Mouse (Mus musculus): ENCODE results near the gene Gngt2. TPM values are rescaled to one million over a fixed set of nuclear protein-coding genes. Genes with fewer than 3 reads are reported as not detected.

Gngt2 gene
- polyA plus RNA-seq, 1 experiment from 2014 or later: 15.0 TPM

GRCm38 (mm10) chr11:95833631-95834142, 3.3 kb upstream of the Gngt2 start:
- Histone ChIP-seq H3K27me3 (replicated peaks; ENCODE audit: control insufficient read depth, insufficient read depth, low read length) (peaks cover 80% of the 10 kb centered on the region), H3K4me1 (ENCODE audit: control insufficient read depth, insufficient read depth, low read length) (peaks cover 17% of the 10 kb centered on the region), H3K36me3 (ENCODE audit: control insufficient read depth, insufficient read depth, low read length) (no peaks in the 10 kb centered on the region), H3K27ac (replicated peaks; ENCODE audit: low read depth, low read length) (no peak overlapping the region), H3K4me2 (ENCODE audit: low read depth, low read length) (peak overlapping the region; percentile 17; the same call in 1 of the 2 replicates), H3K4me3 (ENCODE audit: low read depth, low read length) (no peak overlapping the region), H3K9ac (ENCODE audit: low read depth, low read length) (no peak overlapping the region), H3K9me3 (ENCODE audit: control insufficient read depth, low read length) (no peaks in the 10 kb centered on the region)
- DNase-seq (ENCODE audit: low spot score) (no peak), ATAC-seq (ENCODE audit: low read depth) (peak; percentile 35)
- 5% methylated on average over 16 of the region's 18 CpGs for WGBS

- DNase-seq (ENCODE audit: low spot score): peak; percentile 70
These were observed 2.8 kb upstream of the Gngt2 start for GRCm38 (mm10) chr11:95834143-95834667.

DNA sequence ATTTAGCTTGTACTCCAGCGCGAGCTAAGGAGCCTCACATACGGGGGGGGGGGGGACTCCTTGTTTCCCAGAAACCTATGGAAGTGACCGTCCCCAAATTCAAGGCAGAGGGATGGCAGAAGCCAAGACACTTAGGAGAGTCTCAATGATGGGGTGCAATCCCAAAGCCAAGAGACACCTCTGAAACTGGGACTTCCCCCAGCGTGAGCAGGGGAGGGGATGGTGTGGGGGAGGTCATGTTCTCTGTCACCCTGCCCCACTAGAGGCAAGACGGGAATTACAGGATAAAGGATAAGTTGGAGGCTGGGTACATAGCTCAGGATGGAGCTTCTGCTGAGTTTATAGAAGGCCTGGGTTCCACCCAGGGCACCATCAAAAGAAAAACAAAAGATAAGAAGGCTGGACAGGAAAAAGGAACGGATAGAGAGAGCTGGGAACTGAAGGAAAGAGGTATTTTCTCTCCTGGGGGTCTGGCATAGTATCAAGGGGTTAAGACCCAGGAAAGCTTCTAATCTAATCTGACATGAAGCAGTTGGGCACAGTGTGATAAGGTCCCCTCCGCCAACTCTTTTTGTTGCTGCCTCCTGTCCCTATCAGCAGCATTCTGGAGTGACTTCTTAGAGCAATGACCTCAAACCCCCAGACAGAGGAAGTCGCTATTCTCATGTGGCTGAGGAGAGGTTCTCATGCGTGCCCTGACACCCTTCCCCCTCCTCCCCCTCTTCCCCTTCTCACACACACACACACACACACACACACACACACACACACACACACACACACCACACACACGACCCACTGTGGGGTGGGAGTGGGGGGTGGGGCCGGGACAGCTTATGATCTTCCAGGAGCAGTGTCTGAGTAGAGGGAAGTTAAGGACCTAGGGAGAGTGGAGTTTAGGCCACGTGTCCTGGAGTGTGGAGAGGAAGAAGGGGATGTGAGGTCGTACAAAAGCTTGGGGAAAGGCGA, 2.0 kb upstream of the Gngt2 start:
- peaks cover 17% of the 10 kb centered on the region for H3K4me1 ChIP-seq (ENCODE audit: control insufficient read depth, insufficient read depth, low read length)

More at GRCm38 (mm10) chr11:95834143-95834667, 2.8 kb upstream of the Gngt2 start:
- H3K36me3 ChIP-seq (ENCODE audit: control insufficient read depth, insufficient read depth, low read length): no peaks in the 10 kb centered on the region
- H3K9me3 ChIP-seq (ENCODE audit: control insufficient read depth, low read length): no peaks in the 10 kb centered on the region
- peak overlapping the region; percentile 17 for H3K4me2 ChIP-seq (ENCODE audit: low read depth, low read length)
- H3K4me3 ChIP-seq (ENCODE audit: low read depth, low read length): no peak overlapping the region
- H3K9ac ChIP-seq (ENCODE audit: low read depth, low read length): no peak overlapping the region
- peaks cover 75% of the 10 kb centered on the region for H3K27me3 ChIP-seq (replicated peaks; ENCODE audit: control insufficient read depth, insufficient read depth, low read length)
- ATAC-seq (ENCODE audit: low read depth): peak; percentile 45
- H3K27ac ChIP-seq (replicated peaks; ENCODE audit: low read depth, low read length): no peak overlapping the region
- 5% methylated on average over 21 of the region's 22 CpGs for WGBS
- peaks cover 17% of the 10 kb centered on the region for H3K4me1 ChIP-seq (ENCODE audit: control insufficient read depth, insufficient read depth, low read length)

GRCm38 (mm10) chr11:95835832-95836231, 1.2 kb upstream of the Gngt2 start:
- Histone ChIP-seq H3K36me3 (ENCODE audit: control insufficient read depth, insufficient read depth, low read length) (no peaks in the 10 kb centered on the region), H3K27ac (replicated peaks; ENCODE audit: low read depth, low read length) (no peak overlapping the region), H3K9me3 (ENCODE audit: control insufficient read depth, low read length) (no peaks in the 10 kb centered on the region), H3K4me2 (ENCODE audit: low read depth, low read length) (no peak overlapping the region), H3K9ac (ENCODE audit: low read depth, low read length) (no peak overlapping the region), H3K4me3 (ENCODE audit: low read depth, low read length) (no peak overlapping the region), H3K4me1 (ENCODE audit: control insufficient read depth, insufficient read depth, low read length) (peaks cover 14% of the 10 kb centered on the region), H3K27me3 (replicated peaks; ENCODE audit: control insufficient read depth, insufficient read depth, low read length) (peaks cover 59% of the 10 kb centered on the region)
- ATAC-seq (ENCODE audit: low read depth): no peak
- no peak for DNase-seq (ENCODE audit: low spot score)
- WGBS: 37% methylated on average over 6 of the region's 6 CpGs

More for the DNA sequence above, 2.0 kb upstream of the Gngt2 start:
- H3K27ac ChIP-seq (replicated peaks; ENCODE audit: low read depth, low read length): no peak overlapping the region
- no peaks in the 10 kb centered on the region for H3K36me3 ChIP-seq (ENCODE audit: control insufficient read depth, insufficient read depth, low read length)
- peaks cover 67% of the 10 kb centered on the region for H3K27me3 ChIP-seq (replicated peaks; ENCODE audit: control insufficient read depth, insufficient read depth, low read length)
- H3K4me2 ChIP-seq (ENCODE audit: low read depth, low read length): no peak overlapping the region
- H3K9me3 ChIP-seq (ENCODE audit: control insufficient read depth, low read length): no peaks in the 10 kb centered on the region
- ATAC-seq (ENCODE audit: low read depth): no peak
- WGBS: 24% methylated on average over 15 of the region's 15 CpGs
- no peak overlapping the region for H3K9ac ChIP-seq (ENCODE audit: low read depth, low read length)
- H3K4me3 ChIP-seq (ENCODE audit: low read depth, low read length): no peak overlapping the region
- no peak for DNase-seq (ENCODE audit: low spot score)

DNA sequence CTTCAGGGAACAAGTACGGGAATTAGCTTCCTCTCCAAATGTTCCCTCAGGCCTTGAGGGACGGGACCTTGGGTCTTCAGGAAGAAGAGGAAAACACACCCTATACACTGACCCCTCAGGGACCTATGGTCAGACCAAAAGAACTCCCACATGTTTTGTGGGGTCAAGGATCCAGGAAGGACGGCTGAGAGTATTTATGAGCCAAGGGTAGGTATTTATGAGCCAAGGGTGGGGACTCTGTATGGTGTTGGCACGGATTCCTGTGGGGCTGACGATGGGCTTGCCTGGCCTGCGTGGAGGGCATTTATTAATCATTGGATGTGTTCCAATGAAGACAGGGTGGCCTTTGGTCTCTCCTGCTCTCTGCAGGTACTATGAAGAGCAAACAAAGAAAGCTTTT, 583 bp upstream of the Gngt2 start:
- H3K4me2 ChIP-seq (ENCODE audit: low read depth, low read length): no peak overlapping the region
- H3K9ac ChIP-seq (ENCODE audit: low read depth, low read length): no peak overlapping the region
- no peak for DNase-seq (ENCODE audit: low spot score)
- ATAC-seq (ENCODE audit: low read depth): no peak
- 57% methylated on average over 6 of the region's 6 CpGs for WGBS
- no peaks in the 10 kb centered on the region for H3K9me3 ChIP-seq (ENCODE audit: control insufficient read depth, low read length)
- no peak overlapping the region for H3K27ac ChIP-seq (replicated peaks; ENCODE audit: low read depth, low read length)
- peaks cover 53% of the 10 kb centered on the region for H3K27me3 ChIP-seq (replicated peaks; ENCODE audit: control insufficient read depth, insufficient read depth, low read length)
- H3K4me3 ChIP-seq (ENCODE audit: low read depth, low read length): no peak overlapping the region
- H3K36me3 ChIP-seq (ENCODE audit: control insufficient read depth, insufficient read depth, low read length): no peaks in the 10 kb centered on the region
- H3K4me1 ChIP-seq (ENCODE audit: control insufficient read depth, insufficient read depth, low read length): peaks cover 12% of the 10 kb centered on the region

DNA sequence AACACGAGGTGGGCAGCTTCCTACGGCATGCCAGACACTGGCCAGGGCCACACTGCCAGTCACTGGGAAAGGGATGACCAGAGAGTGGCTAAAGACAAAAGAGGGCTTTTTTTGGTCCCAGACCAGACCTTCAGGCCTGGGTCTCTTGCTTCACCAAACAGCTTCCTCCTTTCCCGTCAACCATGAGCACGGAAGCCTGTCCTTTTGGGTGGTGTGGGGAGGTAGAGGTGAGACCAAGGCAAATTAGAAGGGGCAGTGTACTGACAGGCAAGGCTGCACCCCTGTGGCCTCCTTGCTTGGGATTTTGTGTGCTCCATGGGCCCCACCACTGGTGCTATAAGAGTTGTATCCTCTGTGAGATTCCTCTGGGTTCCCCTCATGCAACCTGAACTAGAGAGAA, 1.6 kb downstream of the Gngt2 start:
- 68% methylated on average over 4 of the region's 4 CpGs for WGBS
- no peak for DNase-seq (ENCODE audit: low spot score)
- no peaks in the 10 kb centered on the region for H3K9me3 ChIP-seq (ENCODE audit: control insufficient read depth, low read length)
- H3K36me3 ChIP-seq (ENCODE audit: control insufficient read depth, insufficient read depth, low read length): no peaks in the 10 kb centered on the region
- peaks cover 31% of the 10 kb centered on the region for H3K27me3 ChIP-seq (replicated peaks; ENCODE audit: control insufficient read depth, insufficient read depth, low read length)
- no peak for ATAC-seq (ENCODE audit: low read depth)
- H3K4me2 ChIP-seq (ENCODE audit: low read depth, low read length): no peak overlapping the region
- H3K4me1 ChIP-seq (ENCODE audit: control insufficient read depth, insufficient read depth, low read length): peaks cover 12% of the 10 kb centered on the region
- no peak overlapping the region for H3K27ac ChIP-seq (replicated peaks; ENCODE audit: low read depth, low read length)
- H3K4me3 ChIP-seq (ENCODE audit: low read depth, low read length): no peak overlapping the region
- H3K9ac ChIP-seq (ENCODE audit: low read depth, low read length): no peak overlapping the region

- no peak for DNase-seq (ENCODE audit: low spot score)
- no peaks in the 10 kb centered on the region for H3K36me3 ChIP-seq (ENCODE audit: control insufficient read depth, insufficient read depth, low read length)
- ATAC-seq (ENCODE audit: low read depth): no peak
- H3K27me3 ChIP-seq (replicated peaks; ENCODE audit: control insufficient read depth, insufficient read depth, low read length): peaks cover 25% of the 10 kb centered on the region
- H3K9me3 ChIP-seq (ENCODE audit: control insufficient read depth, low read length): no peaks in the 10 kb centered on the region
- no peak overlapping the region for H3K4me3 ChIP-seq (ENCODE audit: low read depth, low read length)
- WGBS: 72% methylated on average over 8 of the region's 8 CpGs
- H3K4me1 ChIP-seq (ENCODE audit: control insufficient read depth, insufficient read depth, low read length): peaks cover 12% of the 10 kb centered on the region
- H3K4me2 ChIP-seq (ENCODE audit: low read depth, low read length): no peak overlapping the region
- H3K9ac ChIP-seq (ENCODE audit: low read depth, low read length): no peak overlapping the region
- no peak overlapping the region for H3K27ac ChIP-seq (replicated peaks; ENCODE audit: low read depth, low read length)
These were observed 2.2 kb downstream of the Gngt2 start for GRCm38 (mm10) chr11:95838999-95839868.
